Mouse (Mus musculus) heart, embryonic 13.5 days (tissue): ENCODE data around the gene Kcnk16. TPM values are rescaled to one million over a fixed set of nuclear protein-coding genes. Genes with fewer than 3 reads are reported as not detected.

Experiments used
- ATAC-seq: fragments of 200-750 bp; cut with Nextera tagmentation; 2 replicates; pipeline ENCODE4 v1.8.0; 2017; ENCODE audit warnings: moderate TSS enrichment; ENCODE audit not compliant: insufficient number of reproducible peaks, low FRiP score, low TSS enrichment; ENCODE audit errors: extremely low read depth
- H3K27ac ChIP-seq: fragments of 300-500 bp; sonication (generic); replicated peaks from 2 replicates; pipeline ENCODE4 v1.5.1; 2015; ENCODE audit warnings: moderate library complexity, mild to moderate bottlenecking, inconsistent platforms
- H3K27me3 ChIP-seq: fragments of 300-500 bp; sonication (generic); replicated peaks from 2 replicates; pipeline ENCODE4 v1.6.1; 2015; ENCODE audit warnings: mild to moderate bottlenecking, inconsistent platforms
- H3K36me3 ChIP-seq: fragments of 300-500 bp; sonication (generic); 2 replicates; pipeline ENCODE4 v1.6.1; 2015; ENCODE audit warnings: mild to moderate bottlenecking, inconsistent platforms
- H3K4me1 ChIP-seq: fragments of 300-500 bp; sonication (generic); 2 replicates; pipeline ENCODE4 v1.6.1; 2015; ENCODE audit warnings: inconsistent platforms
- H3K4me2 ChIP-seq: fragments of 300-500 bp; sonication (generic); 2 replicates; pipeline ENCODE4 v1.6.1; 2015; ENCODE audit warnings: inconsistent platforms, mild to moderate bottlenecking, moderate library complexity
- H3K4me3 ChIP-seq: fragments of 300-500 bp; sonication (generic); 2 replicates; pipeline ENCODE4 v1.5.1; 2015; ENCODE audit warnings: moderate library complexity, mild to moderate bottlenecking, inconsistent platforms
- H3K9ac ChIP-seq: fragments of 300-500 bp; sonication (generic); 2 replicates; pipeline ENCODE4 v1.6.1; 2015; ENCODE audit warnings: inconsistent platforms, mild to moderate bottlenecking, moderate library complexity
- H3K9me3 ChIP-seq: fragments of 300-500 bp; sonication (generic); 2 replicates; pipeline ENCODE4 v1.6.1; 2016; ENCODE audit warnings: inconsistent platforms
- WGBS: fragments of 180-500 bp; shearing (Covaris S2); methylation state at CpG from one replicate; pipeline ENCODE4 v1.1.7; 2015; ENCODE audit warnings: mixed read lengths; 5-methylcytosine and 5-hydroxymethylcytosine counted together
- polyA plus RNA-seq: library from polyadenylated mRNA; unstranded; fragments of >200 nt; fragmentation: Nextera tagmentation; extraction: Ambion mirVana; gene quantifications from 2 replicates; pipeline ENCODE4 v1.2.1, GENCODE M21; 2015

Kcnk16 gene
- polyA plus RNA-seq, 1 experiment from 2014 or later, result 0.17 TPM

GRCm38 (mm10) chr14:20214125-20214524, 54.9 kb downstream of the Kcnk16 start:
- no peak overlapping the region for H3K4me2 ChIP-seq
- peaks cover 10% of the 10 kb centered on the region; the same call in 1 of the 2 replicates for H3K4me1 ChIP-seq
- no peak overlapping the region for H3K4me3 ChIP-seq
- no peak for ATAC-seq
- no peaks in the 10 kb centered on the region for H3K9me3 ChIP-seq
- no peak overlapping the region for H3K27ac ChIP-seq
- 68% methylated on average over 7 of the region's 7 CpGs for WGBS
- H3K27me3 ChIP-seq, result no peaks in the 10 kb centered on the region
- H3K36me3 ChIP-seq, result no peaks in the 10 kb centered on the region
- H3K9ac ChIP-seq, result no peak overlapping the region

- no peaks in the 10 kb centered on the region for H3K36me3 ChIP-seq
- H3K4me1 ChIP-seq, result peaks cover 16% of the 10 kb centered on the region
- ATAC-seq, result no peak
- H3K4me2 ChIP-seq, result no peak overlapping the region
- H3K9me3 ChIP-seq, result no peaks in the 10 kb centered on the region
- no peak overlapping the region for H3K4me3 ChIP-seq
- H3K27me3 ChIP-seq, result no peaks in the 10 kb centered on the region
- H3K9ac ChIP-seq, result no peak overlapping the region
- no peak overlapping the region for H3K27ac ChIP-seq
- WGBS, result 47% methylated on average over 9 of the region's 9 CpGs
Measured at GRCm38 (mm10) chr14:20211754-20212601, 57.0 kb downstream of the Kcnk16 start.

Other genes starting within 250 kb of the Kcnk16 start
- 8.0 and 9.9 TPM in 2 replicates for gene Saysd1, start 130.7 kb downstream of the Kcnk16 start, polyA plus RNA-seq
- gene Kcnk5, start 87.4 kb downstream of the Kcnk16 start, polyA plus RNA-seq, result 3.0 and 3.1 TPM in 2 replicates
- gene Nudt13, start 25.5 kb upstream of the Kcnk16 start, polyA plus RNA-seq, result 13.9 and 16.3 TPM in 2 replicates
- gene Ecd, start 78.9 kb upstream of the Kcnk16 start, polyA plus RNA-seq, result 30.8 and 34.1 TPM in 2 replicates
- 19.7 and 24.1 TPM in 2 replicates for gene Fam149b, start 79.0 kb upstream of the Kcnk16 start, polyA plus RNA-seq
- gene Dnajc9, start 119.7 kb upstream of the Kcnk16 start, polyA plus RNA-seq, result 89.4 and 106 TPM in 2 replicates
- 83.8 and 93.9 TPM in 2 replicates for gene Mrps16, start 124.4 kb upstream of the Kcnk16 start, polyA plus RNA-seq
- gene Cfap70, start 183.0 kb upstream of the Kcnk16 start, polyA plus RNA-seq, result 0.09 TPM in 1 of 2 replicates, not detected in the other
- gene Anxa7, start 210.9 kb upstream of the Kcnk16 start, polyA plus RNA-seq, result 37.1 and 39.8 TPM in 2 replicates
- 0.55 and 0.56 TPM in 2 replicates for gene Mss51, start 227.7 kb upstream of the Kcnk16 start, polyA plus RNA-seq